Mouse (Mus musculus): ENCODE measurements around the gene Os9. TPM values are rescaled to one million over a fixed set of nuclear protein-coding genes. Genes with fewer than 3 reads are reported as not detected.
A peak's percentile ranks its signal among the peaks of the same experiment; 100 is the strongest.

The Os9 gene
- total and polyA plus RNA-seq, 3 experiments = 42.4 to 60.4 TPM; not detected in 1

DNA sequence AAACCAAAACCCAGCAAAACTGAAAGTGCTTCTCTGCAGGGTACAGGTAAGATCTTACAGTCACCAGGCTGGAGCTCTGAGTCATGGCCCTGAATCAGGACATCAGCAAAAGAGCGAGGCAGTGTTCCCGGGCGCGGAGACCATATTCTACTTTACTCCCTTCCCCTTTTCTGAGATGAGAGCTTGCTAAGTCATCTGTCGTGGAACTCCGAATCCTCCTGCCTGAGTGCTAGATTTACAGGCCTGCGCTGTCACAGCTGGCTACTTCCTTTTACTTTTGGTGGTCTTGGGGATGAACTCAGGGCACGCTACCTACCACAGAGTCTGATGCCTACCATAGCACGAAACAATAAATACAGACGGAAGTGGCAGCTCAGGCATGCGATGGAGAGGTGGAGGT is 6.5 kb downstream of the Os9 start:
- TF ChIP-seq CTCF (IDR thresholded peaks at IDR 0.05 in 2 of 3, conservative IDR thresholded peaks at IDR 0.05 in 1 of 3; ENCODE audit: control insufficient read depth in 1 of 3, insufficient read depth in 1 of 3, low read depth in 2 of 3, low read length in 3 of 3, poor library complexity in 1 of 3, severe bottlenecking in 1 of 3) = no peak
- no peak for TF ChIP-seq TCF12 (IDR thresholded peaks at IDR 0.05; ENCODE audit: low read depth, low read length)
- no peak for TF ChIP-seq E2F4 (IDR thresholded peaks at IDR 0.05; ENCODE audit: borderline replicate concordance, low read depth, low read length)
- TF ChIP-seq POLR2A (IDR thresholded peaks at IDR 0.05; ENCODE audit: control insufficient read depth in 1 of 2, insufficient read depth in 1 of 2, low read depth in 1 of 2, low read length in 2 of 2, poor library complexity in 1 of 2) = no peak
- TF ChIP-seq JUND (IDR thresholded peaks at IDR 0.05; ENCODE audit: low read depth, low read length) = no peak
- no peak for TF ChIP-seq GATA1 (IDR thresholded peaks at IDR 0.05; ENCODE audit: low read depth, low read length)
- TF ChIP-seq RCOR1 (IDR thresholded peaks at IDR 0.05; ENCODE audit: low read depth, low read length) = no peak
- no peak for TF ChIP-seq POLR2AphosphoS5 (IDR thresholded peaks at IDR 0.05; ENCODE audit: borderline replicate concordance, low read depth, low read length)
- TF ChIP-seq MEF2A (IDR thresholded peaks at IDR 0.05; ENCODE audit: extremely low read depth, insufficient replicate concordance, low read depth, low read length, poor library complexity, severe bottlenecking) = no peak
- no peak for TF ChIP-seq SMC3 (IDR thresholded peaks at IDR 0.05; ENCODE audit: low read depth, low read length)
- H3K27me3 ChIP-seq (ENCODE audit: control insufficient read depth in 1 of 2, insufficient read depth in 2 of 2, low read length in 2 of 2) = no peaks in the 10 kb centered on the region
- no peaks in the 10 kb centered on the region for H3K4me1 ChIP-seq (ENCODE audit: control insufficient read depth in 1 of 2, insufficient read depth in 2 of 2, low read length in 2 of 2)
- H3K9me3 ChIP-seq (replicated peaks; ENCODE audit: insufficient read depth, low read length) = no peaks in the 10 kb centered on the region
- no peaks in the 10 kb centered on the region for H3K36me3 ChIP-seq (ENCODE audit: control insufficient read depth in 1 of 2, insufficient read depth in 2 of 2, low read length in 2 of 2)
- no peak overlapping the region for H3K4me3 ChIP-seq (ENCODE audit: control insufficient read depth in 1 of 2, insufficient read depth in 1 of 2, low read depth in 2 of 2, low read length in 2 of 2)
- H3K27ac ChIP-seq (ENCODE audit: control insufficient read depth, low read depth, low read length) = no peak overlapping the region
- no peak for DNase-seq (ENCODE audit: low read depth, low spot score)
- no peaks in the 10 kb centered on the region for H3K79me2 ChIP-seq (ENCODE audit: control insufficient read depth, insufficient read depth, low read length, poor library complexity)
- H3K9ac ChIP-seq (ENCODE audit: control insufficient read depth, low read depth, low read length, poor library complexity, severe bottlenecking) = no peak overlapping the region

DNA sequence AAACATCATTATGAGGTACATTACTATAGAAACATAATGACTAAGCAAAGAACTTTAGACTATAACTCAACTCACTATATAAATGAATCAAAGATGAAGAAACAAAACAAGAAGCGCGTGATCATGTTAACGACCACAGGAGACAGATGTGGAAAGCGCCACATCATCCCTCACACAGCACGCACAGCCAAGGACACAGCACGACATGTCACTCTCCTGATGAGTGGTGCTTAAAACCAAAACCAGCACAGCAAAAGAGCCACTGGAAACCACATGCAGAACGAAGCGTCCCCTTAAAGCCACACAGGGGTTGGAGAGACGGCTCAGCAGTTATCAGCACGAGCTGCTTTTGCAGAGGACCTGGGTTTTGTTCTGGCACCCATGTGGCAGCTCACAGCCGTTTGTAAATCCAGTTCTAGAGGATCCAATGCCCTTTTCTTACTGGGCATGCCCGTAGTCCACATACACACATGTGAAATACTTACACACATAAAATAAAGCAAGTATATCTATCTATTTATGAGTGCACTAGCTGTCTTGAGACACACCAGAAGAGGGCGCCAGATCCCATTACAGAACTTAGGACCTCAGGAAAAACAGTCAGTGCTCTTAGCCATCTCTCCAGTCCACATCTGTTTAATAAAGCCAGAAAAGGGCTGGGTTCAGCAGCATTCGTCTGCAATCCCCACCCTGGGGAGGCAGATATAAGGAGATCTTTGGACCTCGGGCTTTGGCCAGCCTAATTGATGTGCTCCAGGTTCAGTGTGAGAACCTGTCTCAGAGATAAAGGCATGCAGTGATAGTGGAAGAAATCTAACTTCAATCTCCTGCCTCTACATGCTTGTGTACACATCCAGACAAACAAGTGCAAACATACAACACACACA is 9.7 kb downstream of the Os9 start:
- peaks cover 0 to 11% of the 10 kb centered on the region in 2 experiments; a peak in 3 of 4 replicates for H3K36me3 ChIP-seq (ENCODE audit: control insufficient read depth in 1 of 2, insufficient read depth in 2 of 2, low read length in 2 of 2)
- DNase-seq (ENCODE audit: low read depth, low spot score) = peak; percentile 42
- no peaks in the 10 kb centered on the region for H3K27me3 ChIP-seq (ENCODE audit: control insufficient read depth in 1 of 2, insufficient read depth in 2 of 2, low read length in 2 of 2)
- TF ChIP-seq GABPA (IDR thresholded peaks at IDR 0.05; ENCODE audit: low read depth, low read length) = no peak
- 0 out of 2 replicates have a peak, but pooled peaks have one; percentile 14 for TF ChIP-seq ZC3H11A (IDR thresholded peaks at IDR 0.05; ENCODE audit: low read depth, low read length)
- TF ChIP-seq RAD21 (IDR thresholded peaks at IDR 0.05; ENCODE audit: low read depth, low read length) = peak; percentile 13
- no peak for TF ChIP-seq TBP (IDR thresholded peaks at IDR 0.05; ENCODE audit: low read depth, low read length)
- TF ChIP-seq SMC3 (IDR thresholded peaks at IDR 0.05; ENCODE audit: low read depth, low read length) = peak; percentile 20; the same call in 1 of the 2 replicates
- TF ChIP-seq ZMIZ1 (IDR thresholded peaks at IDR 0.05; ENCODE audit: low read depth, low read length) = no peak
- TF ChIP-seq CTCF (IDR thresholded peaks at IDR 0.05 in 2 of 3, conservative IDR thresholded peaks at IDR 0.05 in 1 of 3; ENCODE audit: control insufficient read depth in 1 of 3, insufficient read depth in 1 of 3, low read depth in 2 of 3, low read length in 3 of 3, poor library complexity in 1 of 3, severe bottlenecking in 1 of 3) = peak; percentile 29 to 46 (median 42)
- H3K9ac ChIP-seq (ENCODE audit: control insufficient read depth, low read depth, low read length, poor library complexity, severe bottlenecking) = no peak overlapping the region
- H3K4me1 ChIP-seq (ENCODE audit: control insufficient read depth in 1 of 2, insufficient read depth in 2 of 2, low read length in 2 of 2) = peaks cover 4 to 10% of the 10 kb centered on the region in 2 experiments
- H3K9me3 ChIP-seq (replicated peaks; ENCODE audit: insufficient read depth, low read length) = no peaks in the 10 kb centered on the region
- no peak overlapping the region for H3K27ac ChIP-seq (ENCODE audit: control insufficient read depth, low read depth, low read length)
- H3K4me3 ChIP-seq (ENCODE audit: control insufficient read depth in 1 of 2, insufficient read depth in 1 of 2, low read depth in 2 of 2, low read length in 2 of 2) = no peak overlapping the region
- no peaks in the 10 kb centered on the region for H3K79me2 ChIP-seq (ENCODE audit: control insufficient read depth, insufficient read depth, low read length, poor library complexity)

Data from MEL (cell line).